Mouse (Mus musculus) bone marrow, adult 2 months (tissue): ENCODE results near the gene Gtpbp3.

Experiments used
- CTCF ChIP-seq: fragments of 200-500 bp; IDR thresholded peaks from 2 replicates; pipeline ENCODE4 v1.5.1; 2011; ENCODE audit warnings: low read length, control low read depth; ENCODE audit not compliant: control insufficient read depth, insufficient read depth
- POLR2A ChIP-seq: fragments of 200-500 bp; IDR thresholded peaks from 2 replicates; pipeline ENCODE4 v1.6.1; 2011; ENCODE audit warnings: low read depth, mild to moderate bottlenecking, control low read depth, low read length, borderline replicate concordance; ENCODE audit not compliant: control insufficient read depth

DNA sequence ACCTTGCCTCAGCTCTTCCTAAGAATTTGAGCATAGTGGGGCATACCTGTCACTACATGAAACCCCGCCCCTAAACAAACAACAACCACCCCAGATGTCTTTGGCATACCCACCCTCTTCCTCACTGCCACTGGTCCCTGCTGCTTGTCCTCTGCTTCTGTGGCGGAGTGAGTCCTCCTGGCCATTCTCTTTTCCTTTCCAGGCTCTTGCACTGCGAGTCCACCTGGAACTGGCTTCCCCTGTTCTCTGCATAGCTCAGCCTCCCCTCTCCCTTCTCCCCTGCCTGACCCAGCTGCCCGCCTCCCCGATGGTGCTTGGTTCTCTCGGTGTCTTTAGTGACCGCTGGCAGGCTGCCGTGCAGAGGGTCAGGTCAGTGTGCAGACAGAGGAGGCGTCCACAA lies 55.9 kb downstream of the Gtpbp3 start:
- TF ChIP-seq CTCF (no peak), POLR2A (no peak)
